Mouse (Mus musculus) layer of hippocampus, postnatal 25 days (tissue): ENCODE measurements around the gene Ifna4. TPM values are rescaled to one million over a fixed set of nuclear protein-coding genes. Genes with fewer than 3 reads are reported as not detected.
A peak's percentile ranks its signal among the peaks of the same experiment; 100 is the strongest.

Experiments used
- DNase-seq, 2 experiments: peaks; one replicate each; pipeline ENCODE4 v3.0.0; 2022; ENCODE audit warnings: mixed read lengths in 2 of 2, low spot score in 1 of 2; ENCODE audit errors: extremely low spot score in 1 of 2
- total RNA-seq, 2 experiments: library from RNA; stranded (reverse); gene quantifications; 2 replicates each; pipeline ENCODE4 v1.2.3; 2021

Ifna4 gene
- total RNA-seq, 2 experiments from 2014 or later: not detected

DNA sequence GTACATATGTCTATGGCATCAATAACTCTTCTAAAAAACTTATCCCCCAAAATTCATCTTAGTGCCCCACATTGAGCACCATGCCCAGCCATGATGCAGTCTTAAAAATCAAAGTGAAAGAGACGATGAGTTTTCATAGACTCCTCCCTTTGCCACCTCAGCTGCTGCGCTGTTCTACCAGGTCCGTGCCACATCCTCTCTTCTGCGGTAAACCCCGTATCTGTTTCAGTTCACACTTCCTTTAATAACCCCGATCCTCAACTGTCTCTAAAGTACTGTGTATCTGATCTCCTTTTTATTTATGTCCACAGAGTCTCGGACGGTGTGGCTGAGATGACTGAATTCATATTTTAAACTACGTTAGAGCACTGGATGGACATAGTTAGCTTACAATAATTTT, 22.9 kb downstream of the Ifna4 start:
- DNase-seq: no peak

DNA sequence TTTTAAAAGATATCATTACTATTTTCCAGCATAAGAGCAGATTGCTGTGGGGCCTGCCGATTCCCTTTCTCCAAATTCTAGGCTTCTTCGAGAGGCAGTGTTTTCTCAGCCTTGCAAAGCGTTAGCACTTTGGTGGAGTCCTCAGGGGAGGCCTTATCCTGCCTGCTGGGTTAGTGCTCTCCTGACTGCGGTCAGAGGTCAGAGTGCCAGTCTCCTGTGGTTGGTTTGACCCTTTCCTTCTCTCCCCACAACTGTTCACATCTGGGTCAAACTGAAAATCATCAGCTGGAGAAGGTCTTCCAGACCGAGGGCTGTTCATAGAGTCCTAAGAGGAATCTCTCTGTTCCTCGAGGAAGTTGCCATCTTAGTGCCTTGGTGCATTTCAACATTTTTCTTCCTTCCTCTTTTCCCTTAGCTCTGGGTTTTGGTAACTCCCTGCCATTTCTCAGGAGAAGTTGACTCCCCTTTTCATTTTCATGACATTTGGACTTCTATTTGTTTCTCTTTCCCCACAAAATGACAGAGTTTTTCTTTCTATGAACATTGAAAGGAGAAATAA, 23.4 kb downstream of the Ifna4 start:
- DNase-seq: no peak

- peak; percentile 64 to 80 for DNase-seq
Observed at GRCm38 (mm10) chr4:88867366-88867925, 25.8 kb downstream of the Ifna4 start.

DNA sequence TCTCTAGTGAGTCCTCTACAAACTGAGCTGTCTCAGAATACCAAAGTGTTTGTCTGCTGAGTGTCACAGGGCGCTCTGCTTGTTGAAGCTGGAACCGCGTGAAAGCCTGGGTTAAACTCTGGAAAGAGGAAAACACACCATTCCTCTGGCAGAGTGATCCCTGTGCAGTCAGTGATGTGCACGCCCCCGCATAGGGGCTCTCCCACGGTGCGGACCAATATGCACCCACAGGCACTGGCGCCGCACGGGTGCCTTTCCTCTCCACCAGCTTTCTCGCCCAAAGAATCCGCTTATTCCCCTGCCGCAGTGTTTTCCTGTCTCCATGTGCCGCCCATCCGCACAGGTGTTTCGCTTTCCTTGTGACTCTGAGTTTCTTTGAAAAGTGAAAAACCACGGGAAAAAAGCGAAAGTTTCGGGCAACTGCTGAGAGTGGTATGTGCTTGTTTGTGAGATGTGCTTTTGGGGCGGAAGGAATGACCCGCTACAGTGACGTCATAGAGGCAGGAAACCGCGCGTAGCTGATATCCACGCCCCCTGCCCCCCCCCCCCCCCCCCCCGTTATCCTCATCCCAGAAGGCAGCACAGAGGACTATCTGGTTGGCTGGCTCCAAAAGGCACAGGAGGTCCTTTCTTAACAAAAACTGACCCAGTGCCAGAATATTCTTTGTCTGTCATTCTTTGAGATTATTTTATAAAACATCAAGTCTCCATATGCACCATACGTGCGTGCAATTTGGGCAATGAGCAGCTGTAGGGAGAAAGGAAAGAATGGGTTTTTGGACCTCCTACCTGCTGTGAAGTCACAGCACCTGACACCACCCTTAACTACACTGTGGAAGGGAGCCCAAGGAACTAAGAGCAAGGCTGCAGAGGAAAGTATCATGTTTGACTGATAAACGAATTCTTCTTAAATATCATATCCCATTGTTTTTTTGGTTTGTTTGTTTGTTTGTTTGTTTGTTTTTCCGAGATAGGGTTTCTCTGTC, 26.6 kb downstream of the Ifna4 start:
- DNase-seq: no peak

DNA sequence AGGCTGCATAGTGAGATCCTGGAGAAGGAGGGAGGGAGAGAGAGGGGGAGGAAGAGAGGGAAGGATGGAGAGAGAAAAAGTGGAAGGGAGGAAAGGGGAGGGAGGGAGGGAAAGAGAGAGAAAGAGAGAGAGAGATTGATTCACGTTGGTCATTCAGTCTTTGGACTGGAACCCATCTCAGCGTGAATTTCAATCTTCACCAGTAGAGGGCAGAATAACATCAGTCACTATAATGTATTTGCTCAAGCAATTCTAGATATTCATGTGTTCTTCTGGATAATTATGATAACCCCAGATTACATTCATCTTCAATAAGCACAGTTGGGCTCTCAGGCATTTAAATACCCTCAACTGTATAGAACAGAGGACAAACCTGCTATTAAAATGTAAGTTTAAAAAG, 31.0 kb downstream of the Ifna4 start:
- DNase-seq: no peak

DNA sequence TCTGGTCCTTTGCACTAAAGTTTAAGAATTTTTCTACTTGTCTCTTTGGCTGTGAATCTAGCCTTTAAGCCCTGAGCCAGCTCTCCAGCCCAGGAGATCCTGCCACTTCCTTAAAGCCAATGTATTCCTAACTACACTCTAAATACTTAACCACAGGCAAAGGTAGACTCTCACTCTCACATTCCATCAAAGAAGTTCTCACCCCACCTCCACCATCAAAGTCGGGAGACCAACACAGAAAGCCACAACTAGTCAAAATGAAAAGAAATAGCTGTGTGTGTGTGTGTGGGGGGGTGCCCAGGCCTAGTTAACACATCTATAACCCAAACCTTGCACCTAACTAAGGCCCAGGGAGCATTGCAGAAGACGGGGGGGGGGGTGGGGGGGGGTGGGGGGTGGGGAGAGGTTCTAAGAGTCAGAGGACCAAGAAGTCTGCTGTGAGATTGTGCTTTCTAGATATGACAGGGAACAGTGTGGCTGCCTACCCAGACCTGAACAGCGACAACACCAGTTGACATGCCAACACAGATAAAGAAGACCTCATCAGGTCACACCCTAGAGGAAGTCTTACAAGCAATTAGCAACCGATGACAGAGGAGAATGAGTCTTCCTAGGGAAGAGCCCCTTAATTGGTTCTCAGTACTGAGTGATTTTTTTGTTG, 33.9 kb downstream of the Ifna4 start:
- no peak for DNase-seq

DNA sequence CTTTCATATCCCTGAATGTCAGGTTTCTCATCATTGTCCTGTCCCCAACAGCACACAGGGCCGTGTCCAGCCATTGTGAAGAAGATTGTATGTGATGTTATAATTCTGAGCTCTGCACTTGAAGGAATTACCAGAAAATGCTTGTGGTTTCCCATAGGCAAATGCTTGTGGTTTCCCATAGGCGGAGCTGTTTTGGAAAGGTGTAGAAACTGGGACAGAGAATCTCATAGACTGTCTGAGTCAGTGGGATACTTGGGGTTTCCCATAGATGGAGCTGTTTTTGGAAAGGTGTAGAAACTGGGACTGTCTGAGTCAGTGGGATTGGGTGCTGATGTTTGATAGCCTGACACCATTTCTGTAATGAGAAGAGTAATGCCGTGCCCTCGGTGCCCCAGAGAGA, 34.9 kb downstream of the Ifna4 start:
- DNase-seq: no peak

- no peak for DNase-seq
Observed at GRCm38 (mm10) chr4:88878246-88878645, 36.6 kb downstream of the Ifna4 start.

DNA sequence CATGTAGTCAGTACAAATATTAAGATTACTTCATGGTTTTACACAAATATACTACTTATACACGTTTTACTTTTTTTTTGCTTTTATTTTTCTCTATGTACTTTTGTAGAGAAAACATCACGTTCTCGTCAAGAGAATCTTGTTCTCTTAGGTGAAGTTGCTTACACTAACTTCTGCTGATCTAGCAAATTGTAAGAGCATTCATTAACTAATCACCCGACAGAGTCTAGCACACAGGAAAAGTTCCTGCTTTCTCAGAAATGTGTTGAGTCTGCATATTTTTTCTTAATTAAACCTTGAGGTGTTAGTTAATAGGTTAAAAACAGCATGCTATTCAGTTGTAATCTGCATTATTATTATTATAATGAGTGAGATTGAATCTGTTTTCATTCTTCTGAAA, 37.1 kb downstream of the Ifna4 start:
- DNase-seq: no peak

DNA sequence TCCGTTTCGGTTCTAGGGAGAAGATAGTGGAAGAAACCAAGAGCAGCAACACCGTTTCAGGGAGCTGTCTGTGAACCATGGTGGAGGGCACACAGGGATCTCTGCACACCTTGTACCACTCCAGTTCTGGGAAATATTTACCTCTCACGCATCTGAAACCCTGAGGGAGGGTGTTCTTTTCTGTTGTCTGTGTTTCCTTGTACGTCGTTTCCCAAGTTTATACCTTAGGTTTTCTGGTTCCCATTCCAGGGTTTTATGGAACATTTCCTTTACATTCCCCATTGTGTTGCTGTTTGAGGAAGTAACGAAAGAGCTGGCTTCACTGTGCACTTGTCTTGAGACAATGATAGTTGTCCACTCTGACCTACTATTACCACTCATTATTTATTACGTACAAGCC, 38.4 kb downstream of the Ifna4 start, which contains the start of gene Ifne:
Gene Ifne, minus strand, starts transcription at position 101 of the 400 bp plus-strand sequence.
- DNase-seq: no peak

- DNase-seq: no peak
Observed at GRCm38 (mm10) chr4:88888236-88888635, 46.6 kb downstream of the Ifna4 start.

Other genes with a start within 250 kb of the Ifna4 start
- gene Ifna9, start 249.5 kb upstream of the Ifna4 start, total RNA-seq: not detected
- gene Ifna12, start 238.5 kb upstream of the Ifna4 start, total RNA-seq: not detected
- gene C87499, start 207.4 kb upstream of the Ifna4 start, total RNA-seq: not detected
- gene Ifna13, start 197.4 kb upstream of the Ifna4 start, total RNA-seq: not detected
- not detected for gene Ifna16, start 164.9 kb upstream of the Ifna4 start, total RNA-seq
- gene Ifna2, start 157.9 kb upstream of the Ifna4 start, total RNA-seq: not detected
- not detected for gene Ifnab, start 150.5 kb upstream of the Ifna4 start, total RNA-seq
- gene Gm26566, start 120.1 kb upstream of the Ifna4 start, total RNA-seq: 1 to 10 TPM; 1.4 to 1.8 TPM
- gene Klhl9, start 119.4 kb upstream of the Ifna4 start, total RNA-seq: 100 to 1,000 TPM; 105 to 109 TPM
- gene Gm13271, start 87.0 kb upstream of the Ifna4 start, total RNA-seq: not detected
- gene Gm13283, start 81.7 kb upstream of the Ifna4 start, total RNA-seq: not detected
- gene Gm13290, start 68.0 kb upstream of the Ifna4 start, total RNA-seq: not detected
- gene Gm13289, start 64.9 kb upstream of the Ifna4 start, total RNA-seq: not detected
- gene Gm13272, start 62.0 kb upstream of the Ifna4 start, total RNA-seq: not detected
- not detected for gene Ifnz, start 59.7 kb upstream of the Ifna4 start, total RNA-seq
- not detected for gene Gm13276, start 56.2 kb upstream of the Ifna4 start, total RNA-seq
- gene Gm13277, start 53.2 kb upstream of the Ifna4 start, total RNA-seq: not detected
- gene Gm13278, start 50.3 kb upstream of the Ifna4 start, total RNA-seq: not detected
- not detected for gene Gm13275, start 47.4 kb upstream of the Ifna4 start, total RNA-seq
- gene Gm13279, start 44.5 kb upstream of the Ifna4 start, total RNA-seq: not detected
- gene Gm13285, start 42.2 kb upstream of the Ifna4 start, total RNA-seq: not detected
- not detected for gene Gm13287, start 38.6 kb upstream of the Ifna4 start, total RNA-seq
- not detected for gene Gm13288, start 36.3 kb upstream of the Ifna4 start, total RNA-seq
- not detected for gene Ifna7, start 25.6 kb upstream of the Ifna4 start, total RNA-seq
- gene Ifna11, start 21.9 kb upstream of the Ifna4 start, total RNA-seq: not detected
- gene Ifna6, start 14.4 kb upstream of the Ifna4 start, total RNA-seq: not detected
- gene Ifna5, start 6.3 kb upstream of the Ifna4 start, total RNA-seq: not detected
- not detected for gene Ifna1, start 8.2 kb downstream of the Ifna4 start, total RNA-seq
- not detected for gene Ifne, start 38.3 kb downstream of the Ifna4 start, total RNA-seq